Mouse (Mus musculus) ovary, postnatal 14 days (tissue): ENCODE data around the gene Eml3.
A peak's percentile ranks its signal among the peaks of the same experiment; 100 is the strongest.
"Not testable (repeated sequence)": the region's sequence is repeated elsewhere in the genome, so short reads cannot be mapped to it uniquely, and the experiment has no call there.

Experiments
- DNase-seq: peaks from one replicate; pipeline ENCODE4 v3.0.0; 2022; ENCODE audit warnings: low spot score

Eml3 gene

GRCm38 (mm10) chr19:8953135-8954039, 24.0 kb downstream of the Eml3 start, which contains the start of gene Tut1:
Tut1 (plus strand) TSS chr19:8953847.
- DNase-seq: peak; percentile 91

- no peak for DNase-seq
Observed at GRCm38 (mm10) chr19:8954171-8954570, 24.8 kb downstream of the Eml3 start.

DNA sequence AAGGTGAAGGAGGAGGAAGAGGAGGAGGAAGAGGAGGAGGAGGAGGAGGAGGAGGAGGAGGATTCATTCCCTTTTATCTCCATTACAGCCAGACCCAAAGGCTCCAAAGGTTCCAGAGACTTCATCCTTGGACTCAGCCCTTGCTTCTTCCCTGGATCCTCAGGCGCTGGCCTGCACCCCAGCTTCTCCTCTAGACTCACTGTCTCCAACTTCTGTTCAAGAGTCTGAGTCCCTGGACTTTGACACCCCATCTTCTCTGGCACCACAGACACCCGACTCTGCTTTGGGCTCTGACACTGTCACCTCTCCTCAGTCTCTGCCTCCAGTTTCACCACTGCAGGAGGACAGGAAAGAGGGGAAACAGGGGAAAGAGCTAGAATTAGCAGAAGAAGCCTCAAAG, 32.9 kb downstream of the Eml3 start:
- no peak for DNase-seq

DNA sequence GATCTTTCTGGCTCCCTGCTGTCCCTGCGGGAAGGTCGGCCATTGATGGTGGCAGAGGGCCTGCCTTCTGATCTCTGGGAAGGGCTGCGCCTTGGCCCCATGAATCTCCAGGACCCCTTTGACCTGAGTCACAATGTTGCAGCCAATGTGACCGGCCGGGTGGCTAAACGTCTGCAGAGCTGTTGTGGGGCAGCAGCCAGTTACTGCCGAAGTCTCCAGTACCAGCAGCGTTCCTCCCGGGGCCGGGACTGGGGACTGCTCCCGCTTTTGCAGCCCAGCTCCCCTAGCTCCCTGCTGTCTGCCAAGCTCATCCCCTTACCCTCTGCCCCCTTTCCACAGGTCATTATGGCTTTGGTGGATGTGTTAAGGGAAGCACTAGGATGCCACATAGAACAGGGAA, 35.7 kb downstream of the Eml3 start:
- DNase-seq: no peak

DNA sequence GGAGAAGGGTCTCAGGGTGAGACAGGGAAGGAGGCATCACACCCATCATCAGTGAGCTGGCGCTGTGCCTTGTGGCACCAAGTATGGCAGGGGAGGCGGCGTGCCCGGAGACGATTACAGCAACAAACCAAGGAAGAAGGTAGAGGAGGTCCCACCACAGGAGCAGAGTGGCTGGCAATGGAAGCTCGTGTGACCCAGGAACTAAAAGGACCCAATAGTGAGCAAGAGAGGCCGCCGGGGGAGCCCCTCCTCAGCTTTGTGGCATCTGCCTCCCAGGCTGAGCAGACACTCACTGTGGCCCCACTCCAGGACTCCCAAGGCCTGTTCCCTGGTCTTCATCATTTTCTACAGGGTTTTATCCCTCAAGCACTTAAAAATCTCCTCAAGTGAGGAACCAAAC, 36.4 kb downstream of the Eml3 start:
- no peak for DNase-seq

DNA sequence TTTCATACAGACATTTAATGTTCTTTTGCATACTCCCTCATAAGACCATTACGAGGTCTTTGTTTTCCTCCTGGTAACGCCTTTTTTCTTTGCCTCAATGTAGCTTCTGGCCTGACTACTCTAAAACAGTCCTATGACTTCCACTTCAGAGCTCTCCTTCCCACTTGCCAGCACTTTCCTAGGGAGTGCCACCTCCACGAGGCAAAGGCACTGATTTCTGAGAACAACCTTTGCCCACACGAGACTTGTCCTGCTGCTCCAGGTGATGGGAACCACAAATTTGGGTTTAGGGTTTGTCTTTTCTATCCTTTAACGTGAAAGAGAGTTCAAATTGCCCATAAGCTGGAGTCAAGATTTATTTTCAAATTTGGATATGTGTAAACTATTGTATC, 36.8 kb downstream of the Eml3 start:
- no peak for DNase-seq

DNA sequence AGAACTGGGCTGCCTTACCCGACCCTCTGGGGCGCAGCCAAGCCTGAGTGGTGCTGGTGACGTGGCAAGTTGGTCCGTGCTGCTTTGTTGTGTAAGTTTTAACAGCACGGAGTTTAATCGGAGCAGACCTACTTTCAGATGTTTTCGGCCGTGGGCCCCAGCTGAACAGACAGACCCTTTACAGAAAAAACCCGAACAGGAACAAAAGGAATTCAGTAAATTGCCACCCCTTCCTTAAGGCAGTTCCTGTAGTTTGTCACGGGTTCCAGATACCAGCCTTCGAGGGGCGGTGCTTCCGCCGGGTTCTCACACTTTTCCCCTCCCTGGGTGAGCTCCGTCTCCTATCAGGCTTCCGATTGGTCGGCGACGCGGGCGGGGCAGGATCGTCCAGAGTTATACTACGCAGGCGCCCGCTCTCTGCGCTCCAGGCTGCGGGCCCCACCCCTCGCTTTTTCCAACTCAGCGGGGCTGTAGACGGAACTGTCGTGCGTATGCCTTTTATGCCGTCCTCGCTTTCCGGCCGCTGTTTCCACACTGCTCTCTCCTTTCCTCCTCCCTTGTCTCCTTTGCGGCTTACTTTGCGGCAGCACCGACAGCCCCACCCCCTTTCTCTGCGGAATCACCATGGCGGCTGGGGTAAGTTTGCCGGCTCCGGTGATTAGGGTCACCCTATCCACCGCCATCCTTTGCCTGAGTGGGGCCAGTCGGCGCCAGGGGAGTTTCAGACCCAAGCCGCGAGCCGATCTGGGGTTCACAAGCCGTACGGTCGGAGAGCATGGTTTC, 37.4 kb downstream of the Eml3 start, which contains the start of gene Eef1g:
TSS of gene Eef1g (plus strand) at position 452 of the 783 bp plus-strand sequence.
- peak; percentile 92 for DNase-seq

GRCm38 (mm10) chr19:8967373-8967743, 38.0 kb downstream of the Eml3 start:
- DNase-seq: no peak

DNA sequence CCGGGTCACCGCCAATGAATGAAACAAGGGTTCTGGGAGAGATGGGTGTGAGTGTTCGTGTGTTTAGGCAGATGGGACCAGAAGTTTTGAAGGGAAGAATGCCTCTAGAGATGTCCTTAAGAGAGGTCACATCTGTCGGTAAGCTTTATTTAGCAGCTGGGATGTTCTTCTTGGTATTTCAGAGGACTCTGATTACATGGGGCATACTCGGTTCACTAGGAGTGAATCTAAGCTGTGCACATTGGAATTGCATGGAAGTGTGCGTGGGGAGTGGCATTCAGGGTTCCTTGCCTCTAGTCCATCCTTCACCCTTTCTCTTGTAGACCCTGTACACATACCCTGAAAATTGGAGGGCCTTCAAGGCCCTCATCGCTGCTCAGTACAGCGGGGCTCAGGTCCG, 38.5 kb downstream of the Eml3 start:
- DNase-seq: no peak

- DNase-seq: not testable (repeated sequence)
Observed at GRCm38 (mm10) chr19:8972491-8972890, 43.1 kb downstream of the Eml3 start.

- DNase-seq: no peak
Observed at GRCm38 (mm10) chr19:8974638-8975037, 45.3 kb downstream of the Eml3 start.

- DNase-seq: no peak
Observed at GRCm38 (mm10) chr19:8975491-8975890, 46.1 kb downstream of the Eml3 start.

DNA sequence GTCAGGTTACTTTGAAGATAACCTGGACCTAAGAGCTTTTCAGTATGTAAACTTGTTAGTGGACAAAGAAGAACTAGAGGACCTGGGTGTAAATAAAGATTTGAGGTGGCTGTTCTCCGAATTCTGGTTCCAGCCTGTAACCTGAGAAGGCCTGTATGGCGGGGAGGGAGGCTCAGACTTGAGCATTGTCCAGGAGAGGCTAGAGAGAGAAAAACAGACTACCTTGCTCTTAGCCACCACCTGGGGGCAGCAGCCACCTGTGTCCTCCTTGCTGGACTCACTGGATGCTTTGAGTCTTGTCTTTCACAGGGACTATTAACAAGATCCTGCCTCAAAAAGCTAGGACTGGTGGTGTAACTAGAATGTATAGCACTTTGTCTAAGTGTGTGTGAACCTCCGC, 47.2 kb downstream of the Eml3 start:
- DNase-seq: no peak

DNA sequence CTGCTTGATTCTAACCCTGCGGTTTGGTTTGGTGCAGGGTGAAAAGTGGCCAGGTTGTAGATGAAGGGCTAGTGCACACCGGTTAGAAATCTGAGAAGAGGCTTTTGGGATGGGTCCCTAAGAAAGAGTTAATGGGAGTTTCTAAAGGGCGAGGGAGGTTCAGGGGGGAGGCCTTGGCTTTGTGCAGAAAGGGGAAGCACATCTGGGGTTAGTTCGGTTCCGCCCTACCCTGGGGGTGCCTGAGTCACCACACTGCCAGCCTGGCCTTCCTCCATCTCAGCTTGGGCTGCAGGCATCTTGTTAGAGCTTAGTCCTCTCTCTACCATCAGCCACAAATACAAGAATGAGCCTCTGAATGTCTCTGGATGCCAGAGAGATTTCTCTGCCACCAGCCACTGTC, 51.4 kb downstream of the Eml3 start:
- no peak for DNase-seq

DNA sequence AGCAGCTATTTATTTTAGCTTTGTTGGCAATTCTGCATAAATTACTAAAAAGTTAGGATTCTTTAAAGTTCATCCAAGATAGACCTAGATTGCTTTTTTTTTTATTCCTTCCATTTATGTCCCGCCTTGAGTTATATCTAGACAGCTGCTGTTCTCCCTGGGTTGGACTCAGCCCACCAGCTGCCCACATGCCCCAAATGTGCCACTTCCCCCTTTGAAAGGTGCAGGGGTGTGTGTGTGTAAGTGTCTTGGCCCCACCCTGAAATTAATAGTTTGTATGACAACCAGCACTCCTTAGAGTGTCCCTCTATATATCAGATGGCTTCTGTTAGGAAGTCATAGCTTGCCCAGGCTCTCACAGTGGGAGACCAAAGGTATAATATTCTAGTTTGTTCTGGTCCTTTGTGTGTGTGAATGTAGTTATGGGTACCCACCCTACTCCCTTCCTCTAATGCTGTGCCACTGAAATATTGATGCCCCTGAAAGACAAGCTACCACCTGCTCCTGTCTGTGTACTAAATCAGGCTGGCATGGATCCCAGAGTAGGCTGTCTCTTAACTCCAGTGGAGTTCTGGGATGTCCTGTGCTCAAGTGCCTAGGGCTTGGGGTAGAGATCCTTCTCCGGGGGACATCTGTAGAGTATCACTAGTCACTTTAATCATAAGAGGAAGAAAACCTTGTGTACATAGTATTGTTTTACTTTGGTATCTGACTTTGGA, 52.3 kb downstream of the Eml3 start:
- DNase-seq: no peak

DNA sequence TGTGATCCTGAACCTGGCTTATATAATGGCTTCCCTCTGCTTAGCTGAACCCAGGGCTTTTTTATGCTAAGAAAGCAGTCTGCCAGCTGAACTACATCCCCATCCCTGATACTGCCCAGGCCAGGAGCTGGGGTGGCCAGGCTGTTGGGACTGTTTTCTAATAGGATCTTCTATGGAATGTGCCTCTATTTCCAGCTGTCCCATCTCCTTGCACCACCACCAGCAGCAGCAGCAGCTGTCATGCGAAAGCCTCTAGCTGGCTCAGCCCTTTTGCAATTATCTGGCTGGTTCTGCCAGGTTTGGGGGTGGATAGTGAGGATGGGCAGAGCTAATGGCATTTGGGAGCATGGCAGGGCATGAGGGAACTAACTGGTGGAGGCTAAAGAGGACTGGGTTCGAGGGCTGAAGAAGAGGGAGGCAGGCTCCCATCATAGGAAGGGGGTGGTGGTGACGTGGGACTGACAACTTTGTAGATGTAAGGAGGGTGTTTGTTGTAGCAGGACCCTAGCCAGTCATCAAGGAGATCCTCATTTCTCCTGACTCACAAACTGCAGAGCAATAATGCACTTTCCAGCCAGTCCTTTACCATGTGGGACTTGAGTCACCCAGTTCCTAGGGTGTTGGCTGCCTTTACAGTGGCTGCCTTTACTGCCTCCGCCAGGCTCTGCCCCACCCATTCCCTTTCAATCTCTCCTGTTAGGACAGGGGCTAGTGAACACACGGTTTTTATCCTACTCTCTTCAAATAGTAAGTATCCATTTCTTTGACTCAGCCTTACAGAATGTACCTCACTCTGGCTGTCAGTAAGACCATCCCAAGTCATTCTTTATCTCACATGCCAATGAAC, 53.2 kb downstream of the Eml3 start:
- DNase-seq: no peak

- no peak for DNase-seq
Observed at GRCm38 (mm10) chr19:8983150-8983650, 53.8 kb downstream of the Eml3 start.

- DNase-seq: no peak
Observed at GRCm38 (mm10) chr19:8984255-8984868, 55.0 kb downstream of the Eml3 start.

GRCm38 (mm10) chr19:8985891-8986290, 56.5 kb downstream of the Eml3 start:
- no peak for DNase-seq

DNA sequence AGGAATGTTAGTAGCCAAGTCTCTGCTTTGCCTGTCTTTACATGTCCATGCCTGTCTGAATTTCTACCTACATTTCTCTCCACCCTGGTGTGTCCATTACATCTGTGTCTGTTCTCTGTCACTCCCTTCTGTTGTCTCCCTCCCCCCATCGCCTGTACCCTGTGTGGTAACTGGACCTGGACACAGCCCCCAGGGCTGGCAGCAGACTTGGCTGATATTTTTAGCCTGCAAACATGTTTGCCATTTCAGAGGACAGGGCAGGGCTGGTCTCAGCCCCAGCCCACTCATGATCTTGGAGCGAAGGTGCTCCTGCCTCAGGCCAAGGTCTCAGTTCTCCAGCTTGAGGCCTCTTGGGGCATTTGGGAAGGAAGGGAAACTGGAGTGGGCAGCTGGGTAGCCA, 58.5 kb downstream of the Eml3 start:
- no peak for DNase-seq
